Mouse (Mus musculus) forebrain, embryonic 12.5 days (tissue): Measurements from ENCODE around the gene 2310061I04Rik. TPM values are rescaled to one million over a fixed set of nuclear protein-coding genes. Genes with fewer than 3 reads are reported as not detected.

Experiments used
- ATAC-seq: fragments of 200-750 bp; cut with Nextera tagmentation; 2 replicates; pipeline ENCODE4 v1.8.0; 2017; ENCODE audit warnings: moderate TSS enrichment; ENCODE audit not compliant: low FRiP score
- H3K27ac ChIP-seq: fragments of 300-500 bp; sonication (generic); 2 replicates; pipeline ENCODE4 v1.5.1; 2016; ENCODE audit warnings: mild to moderate bottlenecking
- H3K27me3 ChIP-seq: fragments of 300-500 bp; sonication (generic); 2 replicates; pipeline ENCODE4 v1.6.1; 2016; ENCODE audit warnings: mild to moderate bottlenecking
- H3K36me3 ChIP-seq: fragments of 300-500 bp; sonication (generic); replicated peaks from 2 replicates; pipeline ENCODE4 v1.6.1; 2016; ENCODE audit warnings: mild to moderate bottlenecking
- H3K4me1 ChIP-seq: fragments of 300-500 bp; sonication (generic); 2 replicates; pipeline ENCODE4 v1.6.1; 2016
- H3K4me2 ChIP-seq: fragments of 300-500 bp; sonication (generic); 2 replicates; pipeline ENCODE4 v1.6.1; 2016; ENCODE audit warnings: mild to moderate bottlenecking, moderate library complexity
- H3K4me3 ChIP-seq: fragments of 300-500 bp; sonication (generic); replicated peaks from 2 replicates; pipeline ENCODE4 v1.5.1; 2016; ENCODE audit warnings: mild to moderate bottlenecking
- H3K9ac ChIP-seq: fragments of 300-500 bp; sonication (generic); 2 replicates; pipeline ENCODE4 v1.6.1; 2016; ENCODE audit warnings: mild to moderate bottlenecking
- H3K9me3 ChIP-seq: fragments of 300-500 bp; sonication (generic); 2 replicates; pipeline ENCODE4 v1.6.1; 2016
- WGBS: fragments of 180-500 bp; shearing (Covaris S2); methylation state at CpG from one replicate; pipeline ENCODE4 v1.1.7; 2016; 5-methylcytosine and 5-hydroxymethylcytosine counted together
- polyA plus RNA-seq: library from polyadenylated mRNA; unstranded; fragments of >200 nt; fragmentation: Nextera tagmentation; extraction: Ambion mirVana; gene quantifications from 2 replicates; pipeline ENCODE4 v1.2.1, GENCODE M21; 2016

The 2310061I04Rik gene
- polyA plus RNA-seq, 1 experiment from 2014 or later, result 26.7 TPM

GRCm38 (mm10) chr17:35879245-35880057 lies 17.8 kb downstream of the 2310061I04Rik start, which contains the start of gene Dhx16:
Gene Dhx16, plus strand, starts transcription at chr17:35879819.
- Histone ChIP-seq H3K9ac (peak within 1 kb of the TSS; percentile 83), H3K9me3 (no peaks in the 10 kb centered on the region), H3K4me3 (peak within 1 kb of the TSS; percentile 97), H3K27ac (peak within 1 kb of the TSS; percentile 78), H3K36me3 (peaks cover 48% of the 10 kb centered on the region), H3K4me2 (peak within 1 kb of the TSS; percentile 82), H3K4me1 (peaks cover 12% of the 10 kb centered on the region), H3K27me3 (no peaks in the 10 kb centered on the region)
- ATAC-seq, result peak; percentile 90
- 5% methylated on average over 66 of the region's 66 CpGs for WGBS

- Histone ChIP-seq H3K4me3 (no peak overlapping the region), H3K27ac (no peak overlapping the region), H3K27me3 (no peaks in the 10 kb centered on the region), H3K4me2 (no peak overlapping the region), H3K9ac (no peak overlapping the region), H3K9me3 (peaks cover 5% of the 10 kb centered on the region; the same call in 1 of the 2 replicates), H3K36me3 (peaks cover 46% of the 10 kb centered on the region), H3K4me1 (peaks cover 30% of the 10 kb centered on the region)
- 86% methylated on average over 6 of the region's 6 CpGs for WGBS
- no peak for ATAC-seq
Observed at GRCm38 (mm10) chr17:35874721-35875120, 22.5 kb downstream of the 2310061I04Rik start.

- peak overlapping the region; percentile 13 for H3K4me3 ChIP-seq
- peak overlapping the region; percentile 21; the same call in 1 of the 2 replicates for H3K4me2 ChIP-seq
- 33% methylated on average over 21 of the region's 21 CpGs for WGBS
- peaks cover 5% of the 10 kb centered on the region; the same call in 1 of the 2 replicates for H3K9me3 ChIP-seq
- peaks cover 38% of the 10 kb centered on the region for H3K4me1 ChIP-seq
- peak overlapping the region; percentile 42; the same call in 1 of the 2 replicates for H3K27ac ChIP-seq
- ATAC-seq, result peak; percentile 31; the same call in 1 of the 2 replicates
- H3K36me3 ChIP-seq, result peaks cover 46% of the 10 kb centered on the region
- no peak overlapping the region for H3K9ac ChIP-seq
- no peaks in the 10 kb centered on the region for H3K27me3 ChIP-seq
Observed at GRCm38 (mm10) chr17:35873774-35874519, 23.3 kb downstream of the 2310061I04Rik start.

DNA sequence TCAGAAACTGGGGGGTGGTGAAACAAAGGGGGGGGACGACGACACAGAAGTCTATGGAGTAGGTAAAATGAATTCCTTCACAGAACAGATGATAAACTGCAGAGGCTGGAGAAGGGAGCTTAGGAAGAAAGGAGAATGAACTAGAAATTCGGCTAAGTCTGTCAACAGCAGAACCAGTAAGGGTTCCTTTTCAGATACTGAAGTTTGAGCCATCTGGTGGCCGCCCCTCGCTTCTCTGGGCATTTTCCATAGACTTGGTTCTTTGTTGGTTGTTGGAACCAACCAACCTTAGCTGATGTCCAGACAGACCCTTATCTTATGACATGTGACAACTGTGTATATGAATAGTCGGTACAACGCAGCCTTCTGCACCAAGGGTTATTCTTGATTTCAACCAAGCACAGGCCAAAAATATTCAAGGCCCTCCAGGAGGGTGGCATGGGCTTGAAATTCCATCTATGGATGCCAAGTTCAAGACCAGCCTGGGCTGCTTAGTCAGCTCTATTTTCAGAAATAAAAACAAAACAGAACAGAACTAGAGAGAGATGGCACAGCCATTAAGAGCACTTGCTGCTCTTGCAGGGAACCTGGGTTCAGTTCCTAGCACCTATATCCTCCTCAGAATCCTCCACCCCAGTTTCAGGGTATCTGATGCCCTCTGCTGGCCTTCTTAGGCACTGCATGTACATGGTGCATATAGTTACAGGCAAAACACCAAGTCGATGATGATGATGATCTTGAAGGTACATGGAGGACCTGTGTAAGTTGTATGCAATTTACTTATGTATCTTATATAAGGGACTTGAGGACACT lies 26.1 kb downstream of the 2310061I04Rik start:
- H3K4me3 ChIP-seq, result peak overlapping the region; percentile 73
- H3K27ac ChIP-seq, result 0 out of 2 replicates have a peak overlapping the region, but pooled peaks have one; percentile 5
- H3K4me1 ChIP-seq, result peaks cover 62% of the 10 kb centered on the region
- no peak overlapping the region for H3K9ac ChIP-seq
- peak overlapping the region; percentile 77 for H3K4me2 ChIP-seq
- H3K9me3 ChIP-seq, result peaks cover 5% of the 10 kb centered on the region; the same call in 1 of the 2 replicates
- no peaks in the 10 kb centered on the region for H3K27me3 ChIP-seq
- WGBS, result 88% methylated on average over 8 of the region's 8 CpGs
- no peak for ATAC-seq
- peaks cover 51% of the 10 kb centered on the region for H3K36me3 ChIP-seq

DNA sequence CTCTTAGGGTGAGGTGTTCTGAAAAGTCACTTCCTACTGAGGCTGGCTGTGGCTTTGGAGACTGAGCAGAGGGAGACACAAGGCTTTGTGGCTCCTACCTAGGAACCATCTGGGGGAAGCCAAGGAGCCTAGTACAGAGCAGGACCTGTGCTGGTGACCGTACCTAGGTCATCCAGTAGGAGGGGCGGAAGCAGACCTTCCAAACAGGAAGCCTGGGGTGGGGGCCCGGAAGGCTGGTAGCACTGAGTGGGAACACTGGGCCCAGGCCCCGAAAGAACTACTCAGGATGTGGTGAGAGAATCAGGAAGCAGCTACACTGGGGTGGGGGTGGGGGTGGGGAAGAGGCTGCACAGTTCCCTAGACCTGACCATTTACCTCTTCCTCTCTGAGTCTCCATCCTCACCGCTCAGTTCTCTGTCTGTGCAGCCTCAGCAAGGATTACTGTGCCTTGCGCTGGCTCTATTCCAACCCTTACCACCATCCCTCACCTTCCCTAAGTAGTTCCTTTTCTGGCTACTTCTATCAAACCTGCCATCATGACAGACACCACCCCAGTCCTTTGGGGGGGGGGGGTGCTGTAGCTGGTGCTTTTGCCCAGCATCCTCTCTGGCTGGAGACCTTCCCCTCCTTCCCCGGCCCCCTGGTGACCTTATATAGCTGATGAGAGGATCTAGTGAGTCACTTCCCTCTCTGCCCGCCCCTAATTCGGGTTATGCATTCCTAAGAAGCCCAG lies 26.9 kb downstream of the 2310061I04Rik start:
- Histone ChIP-seq H3K4me1 (peaks cover 63% of the 10 kb centered on the region), H3K36me3 (peaks cover 45% of the 10 kb centered on the region)

GRCm38 (mm10) chr17:35869346-35870067 lies 27.7 kb downstream of the 2310061I04Rik start:
- peaks cover 71% of the 10 kb centered on the region for H3K4me1 ChIP-seq
- H3K27ac ChIP-seq, result peak overlapping the region; percentile 70; the same call in 1 of the 2 replicates
- H3K9ac ChIP-seq, result peak overlapping the region; percentile 89
- 9% methylated on average over 7 of the region's 7 CpGs for WGBS
- peaks cover 5% of the 10 kb centered on the region; the same call in 1 of the 2 replicates for H3K9me3 ChIP-seq
- H3K27me3 ChIP-seq, result no peaks in the 10 kb centered on the region
- H3K4me2 ChIP-seq, result peak overlapping the region; percentile 77
- peak overlapping the region; percentile 73 for H3K4me3 ChIP-seq
- peaks cover 37% of the 10 kb centered on the region for H3K36me3 ChIP-seq
- ATAC-seq, result no peak

More for the DNA sequence above, 26.9 kb downstream of the 2310061I04Rik start:
- no peak for ATAC-seq
- 71% methylated on average over 9 of the region's 9 CpGs for WGBS
- peak overlapping the region; percentile 5 for H3K27ac ChIP-seq
- peaks cover 5% of the 10 kb centered on the region; the same call in 1 of the 2 replicates for H3K9me3 ChIP-seq
- peak overlapping the region; percentile 77 for H3K4me2 ChIP-seq
- peak overlapping the region; percentile 89 for H3K9ac ChIP-seq
- H3K27me3 ChIP-seq, result no peaks in the 10 kb centered on the region
- H3K4me3 ChIP-seq, result peak overlapping the region; percentile 73

DNA sequence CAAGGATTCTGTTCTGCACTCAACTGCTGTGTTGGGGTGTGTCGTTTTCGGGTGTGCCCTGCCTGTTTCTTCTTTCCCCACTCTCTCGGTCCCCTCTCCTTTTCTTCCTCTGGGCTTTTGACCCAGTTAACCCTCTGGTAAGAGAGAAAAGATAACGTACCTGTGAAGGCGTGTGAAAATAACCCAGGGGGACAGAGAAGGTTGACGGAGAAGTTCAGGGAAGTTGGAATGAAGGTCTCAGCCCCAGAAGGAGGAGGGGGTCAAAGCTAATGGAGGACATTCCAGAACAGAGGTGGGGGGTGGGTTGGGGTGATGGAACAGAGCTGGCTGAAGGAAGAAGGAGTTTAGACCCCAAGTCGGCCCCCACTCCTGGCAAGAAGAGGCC lies 28.3 kb downstream of the 2310061I04Rik start:
- WGBS, result 7% methylated on average over 7 of the region's 7 CpGs

GRCm38 (mm10) chr17:35868165-35868820 lies 28.9 kb downstream of the 2310061I04Rik start:
- Histone ChIP-seq H3K4me2 (peak overlapping the region; percentile 77), H3K4me1 (peaks cover 68% of the 10 kb centered on the region), H3K27me3 (no peaks in the 10 kb centered on the region), H3K9ac (peak overlapping the region; percentile 89), H3K36me3 (peaks cover 31% of the 10 kb centered on the region), H3K9me3 (peaks cover 5% of the 10 kb centered on the region; the same call in 1 of the 2 replicates), H3K4me3 (peak overlapping the region; percentile 73), H3K27ac (peak overlapping the region; percentile 97)
- WGBS, result 43% methylated on average over 17 of the region's 17 CpGs
- ATAC-seq, result no peak

More for the DNA sequence above, 28.3 kb downstream of the 2310061I04Rik start:
- no peaks in the 10 kb centered on the region for H3K27me3 ChIP-seq
- peaks cover 74% of the 10 kb centered on the region for H3K4me1 ChIP-seq
- peaks cover 32% of the 10 kb centered on the region for H3K36me3 ChIP-seq
- H3K4me2 ChIP-seq, result peak overlapping the region; percentile 77
- no peak for ATAC-seq
- H3K9ac ChIP-seq, result peak overlapping the region; percentile 89
- peak overlapping the region; percentile 73 for H3K4me3 ChIP-seq
- H3K9me3 ChIP-seq, result peaks cover 5% of the 10 kb centered on the region; the same call in 1 of the 2 replicates
- H3K27ac ChIP-seq, result peak overlapping the region; percentile 70; the same call in 1 of the 2 replicates

GRCm38 (mm10) chr17:35866911-35867890 lies 30.0 kb downstream of the 2310061I04Rik start:
- peak overlapping the region; percentile 97 for H3K27ac ChIP-seq
- H3K9ac ChIP-seq, result peak overlapping the region; percentile 89
- ATAC-seq, result no peak
- peaks cover 5% of the 10 kb centered on the region; the same call in 1 of the 2 replicates for H3K9me3 ChIP-seq
- H3K36me3 ChIP-seq, result peaks cover 26% of the 10 kb centered on the region
- H3K27me3 ChIP-seq, result no peaks in the 10 kb centered on the region
- H3K4me1 ChIP-seq, result peaks cover 63% of the 10 kb centered on the region
- peak overlapping the region; percentile 73 for H3K4me3 ChIP-seq
- peak overlapping the region; percentile 77 for H3K4me2 ChIP-seq
- WGBS, result 11% methylated on average over 26 of the region's 26 CpGs
